Mouse (Mus musculus): ENCODE measurements at regions not wholly inside any gene's neighbourhood (a gene's known extent, or its start where the extent isn't known, plus 50 kb on each side); places are given as distances from the start of the nearest gene placed in this dataset.

DNA sequence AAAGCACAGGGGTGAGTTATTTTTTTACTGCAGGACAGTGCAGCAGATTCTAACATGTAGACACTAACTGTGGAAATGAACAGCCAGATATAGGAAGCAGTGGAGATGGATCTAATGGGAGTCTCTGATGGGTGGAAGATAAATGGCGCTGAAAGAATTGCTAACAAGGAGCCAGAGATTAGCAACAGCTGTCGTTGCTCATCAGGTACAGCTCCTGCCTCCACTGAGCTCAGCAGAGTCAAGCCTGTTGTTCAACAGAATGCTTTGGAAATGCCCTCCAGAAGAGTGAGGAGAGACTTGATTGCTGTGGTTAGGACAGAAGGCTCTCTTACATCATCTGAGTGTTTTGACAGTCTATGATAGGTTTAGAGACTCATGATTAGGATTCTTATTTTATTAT, 51.9 kb upstream of the Sesn3 start:
- no peak for TF ChIP-seq CTCF (IDR thresholded peaks at IDR 0.05; ENCODE audit: control insufficient read depth, insufficient read depth, insufficient read length)
- TF ChIP-seq MYOD1 (IDR thresholded peaks at IDR 0.05; ENCODE audit: control insufficient read depth, insufficient read length, low read depth), result peak; percentile 90
- no peak for TF ChIP-seq USF1 (IDR thresholded peaks at IDR 0.05; ENCODE audit: low read depth)
- TF ChIP-seq MYOG (IDR thresholded peaks at IDR 0.05; ENCODE audit: control insufficient read depth, extremely low read depth, insufficient read length), result no peak
- no peak for TF ChIP-seq MAX (IDR thresholded peaks at IDR 0.05)
- no peak overlapping the region for H3K4me3 ChIP-seq (ENCODE audit: insufficient read depth, poor library complexity, severe bottlenecking)
- no peaks in the 10 kb centered on the region for H3K36me3 ChIP-seq (ENCODE audit: control insufficient read depth, insufficient read depth)
- no peaks in the 10 kb centered on the region for H3K79me2 ChIP-seq (ENCODE audit: control insufficient read depth, insufficient read depth)
- H3K27me3 ChIP-seq (ENCODE audit: control insufficient read depth, insufficient read depth, insufficient read length), result no peaks in the 10 kb centered on the region
- H3K79me3 ChIP-seq (ENCODE audit: low read depth), result no peaks in the 10 kb centered on the region
- no peak overlapping the region for H3ac ChIP-seq (ENCODE audit: control insufficient read depth, insufficient read length, low read depth)

Data from C2C12 (cell line).